Mouse (Mus musculus): Measurements from ENCODE around the gene Ntn5. TPM values are rescaled to one million over a fixed set of nuclear protein-coding genes. Genes with fewer than 3 reads are reported as not detected.

Ntn5 gene
- polyA plus RNA-seq, 1 experiment from 2014 or later = 0.69 TPM

DNA sequence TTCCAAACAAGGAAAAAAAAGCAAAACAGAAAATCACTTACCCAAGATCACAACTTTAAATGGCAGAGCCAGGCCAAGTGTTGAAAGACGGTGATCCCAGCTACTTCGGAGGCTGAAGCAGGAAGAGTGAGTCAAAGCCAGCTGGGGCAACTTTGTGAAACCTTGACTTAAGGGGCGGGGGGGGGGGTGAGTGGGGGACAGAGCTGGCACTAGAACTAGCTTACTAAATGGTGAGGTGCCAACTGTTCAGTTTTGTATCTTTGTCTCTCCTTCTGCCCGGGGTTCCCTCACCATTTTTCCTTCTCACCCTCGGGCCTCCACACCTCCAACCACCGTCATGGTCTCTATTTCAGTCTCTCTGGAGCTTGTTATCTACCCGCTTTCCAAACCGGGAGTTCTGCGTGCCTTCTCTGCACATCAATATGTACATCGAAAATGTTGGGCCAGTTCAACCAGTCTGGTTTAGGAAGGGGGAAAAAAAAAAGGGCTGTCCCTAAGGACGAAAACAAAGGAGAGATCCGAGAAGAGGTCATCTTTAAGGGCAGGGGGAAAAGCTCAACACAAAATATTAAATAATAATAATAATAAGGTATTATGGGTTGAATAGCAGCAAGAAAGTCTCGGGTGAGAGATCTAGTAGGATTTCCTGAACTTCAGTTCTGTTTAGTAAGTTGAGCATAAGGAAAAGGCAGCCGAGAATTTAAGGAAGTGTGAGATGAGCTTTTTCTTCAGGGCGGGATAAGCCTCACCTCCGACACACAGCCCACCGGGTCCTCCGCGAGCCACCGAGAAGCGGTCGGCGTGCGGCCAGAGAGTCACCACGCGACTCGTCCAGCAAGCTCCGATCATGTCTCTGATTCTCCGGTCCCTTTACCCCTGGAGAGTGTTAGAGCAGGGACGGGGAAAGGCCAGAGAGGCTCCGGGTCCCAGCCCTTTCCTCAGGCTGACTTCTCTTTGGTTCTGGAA is 33.4 kb downstream of the Ntn5 start:
- peak overlapping the region; percentile 88 for H3K27ac ChIP-seq
- H3K9me3 ChIP-seq = no peaks in the 10 kb centered on the region
- peaks cover 46% of the 10 kb centered on the region for H3K36me3 ChIP-seq
- H3K27me3 ChIP-seq = no peaks in the 10 kb centered on the region
- H3K4me2 ChIP-seq = peak overlapping the region; percentile 86
- H3K9ac ChIP-seq = peak overlapping the region; percentile 89
- WGBS = 7% methylated on average over 31 of the region's 31 CpGs
- peak; percentile 5; the same call in 1 of the 2 replicates for ATAC-seq (ENCODE audit: borderline replicate concordance, extremely low read depth, low FRiP score, low TSS enrichment)
- H3K4me1 ChIP-seq = peaks cover 60% of the 10 kb centered on the region
- peak overlapping the region; percentile 86 for H3K4me3 ChIP-seq

- Histone ChIP-seq H3K4me3 (peak within 1 kb of the TSS; percentile 86), H3K4me1 (peaks cover 60% of the 10 kb centered on the region), H3K27ac (peak within 1 kb of the TSS; percentile 88), H3K4me2 (peak within 1 kb of the TSS; percentile 86), H3K27me3 (no peaks in the 10 kb centered on the region), H3K9me3 (no peaks in the 10 kb centered on the region), H3K9ac (peak within 1 kb of the TSS; percentile 97), H3K36me3 (peaks cover 44% of the 10 kb centered on the region)
- WGBS = under 1% methylated on average over 41 of the region's 41 CpGs
- ATAC-seq (ENCODE audit: borderline replicate concordance, extremely low read depth, low FRiP score, low TSS enrichment) = peak; percentile 70
Measured at GRCm38 (mm10) chr7:45717918-45718297, 34.1 kb downstream of the Ntn5 start, which contains the start of gene Sphk2. Gene Sphk2 (minus strand): TSS chr7:45718002.

- peak overlapping the region; percentile 97 for H3K9ac ChIP-seq
Measured at GRCm38 (mm10) chr7:45718331-45718730, 34.5 kb downstream of the Ntn5 start.

GRCm38 (mm10) chr7:45719180-45719579 is 35.4 kb downstream of the Ntn5 start:
- H3K4me1 ChIP-seq = peaks cover 49% of the 10 kb centered on the region
- no peaks in the 10 kb centered on the region for H3K9me3 ChIP-seq
- peak overlapping the region; percentile 86 for H3K4me3 ChIP-seq
- 0 out of 2 replicates have a peak overlapping the region, but pooled peaks have one; percentile 37 for H3K27ac ChIP-seq
- ATAC-seq (ENCODE audit: borderline replicate concordance, extremely low read depth, low FRiP score, low TSS enrichment) = no peak
- H3K9ac ChIP-seq = peak overlapping the region; percentile 97
- WGBS = 67% methylated on average over 10 of the region's 10 CpGs
- H3K4me2 ChIP-seq = peak overlapping the region; percentile 82
- peaks cover 49% of the 10 kb centered on the region for H3K36me3 ChIP-seq
- H3K27me3 ChIP-seq = no peaks in the 10 kb centered on the region

More at GRCm38 (mm10) chr7:45718331-45718730, 34.5 kb downstream of the Ntn5 start:
- H3K27ac ChIP-seq = peak overlapping the region; percentile 88
- WGBS = under 1% methylated on average over 20 of the region's 20 CpGs
- peaks cover 44% of the 10 kb centered on the region for H3K36me3 ChIP-seq
- H3K4me1 ChIP-seq = peaks cover 55% of the 10 kb centered on the region
- ATAC-seq (ENCODE audit: borderline replicate concordance, extremely low read depth, low FRiP score, low TSS enrichment) = no peak
- no peaks in the 10 kb centered on the region for H3K9me3 ChIP-seq
- H3K27me3 ChIP-seq = no peaks in the 10 kb centered on the region
- H3K4me2 ChIP-seq = peak overlapping the region; percentile 82
- H3K4me3 ChIP-seq = peak overlapping the region; percentile 86

DNA sequence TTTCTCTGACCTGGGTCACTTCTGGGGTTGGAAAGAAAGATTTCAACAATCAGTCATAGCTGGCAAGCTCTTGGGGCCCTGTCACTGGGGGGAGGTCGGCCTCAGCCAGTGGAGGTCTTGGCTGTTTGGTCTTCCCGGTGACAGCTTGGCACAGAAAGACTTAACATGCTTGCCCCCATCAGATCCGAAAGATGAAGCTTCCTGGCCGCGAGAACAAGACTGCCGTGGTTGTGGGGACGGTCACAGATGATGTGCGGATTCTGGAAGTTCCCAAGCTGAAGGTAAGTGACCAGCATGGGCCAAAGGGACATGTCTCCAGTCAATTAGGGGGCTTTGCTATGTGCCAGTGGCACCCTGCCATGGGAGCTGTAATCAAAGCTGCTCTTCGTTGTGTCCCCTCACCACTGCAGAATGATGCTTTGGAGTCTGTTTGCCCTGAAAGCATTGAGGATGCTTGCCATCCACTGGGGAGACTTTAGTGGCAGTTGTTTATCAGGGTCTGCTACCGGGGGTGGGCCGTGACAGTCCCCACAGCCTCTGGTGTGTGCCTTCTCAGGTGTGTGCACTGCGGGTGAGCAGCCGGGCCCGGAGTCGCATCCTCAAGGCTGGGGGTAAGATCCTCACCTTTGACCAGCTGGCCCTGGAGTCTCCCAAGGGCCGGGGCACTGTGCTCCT is 36.1 kb downstream of the Ntn5 start:
- no peaks in the 10 kb centered on the region for H3K27me3 ChIP-seq
- whole genome bisulfite sequencing = 79% methylated on average over 16 of the region's 16 CpGs
- ATAC-seq (ENCODE audit: borderline replicate concordance, extremely low read depth, low FRiP score, low TSS enrichment) = no peak
- no peaks in the 10 kb centered on the region for H3K9me3 ChIP-seq
- peak overlapping the region; percentile 97 for H3K9ac ChIP-seq
- H3K4me1 ChIP-seq = peaks cover 43% of the 10 kb centered on the region
- H3K27ac ChIP-seq = no peak overlapping the region
- peak overlapping the region; percentile 82 for H3K4me2 ChIP-seq
- peak overlapping the region; percentile 86; the same call in 1 of the 2 replicates for H3K4me3 ChIP-seq
- peaks cover 56% of the 10 kb centered on the region for H3K36me3 ChIP-seq

DNA sequence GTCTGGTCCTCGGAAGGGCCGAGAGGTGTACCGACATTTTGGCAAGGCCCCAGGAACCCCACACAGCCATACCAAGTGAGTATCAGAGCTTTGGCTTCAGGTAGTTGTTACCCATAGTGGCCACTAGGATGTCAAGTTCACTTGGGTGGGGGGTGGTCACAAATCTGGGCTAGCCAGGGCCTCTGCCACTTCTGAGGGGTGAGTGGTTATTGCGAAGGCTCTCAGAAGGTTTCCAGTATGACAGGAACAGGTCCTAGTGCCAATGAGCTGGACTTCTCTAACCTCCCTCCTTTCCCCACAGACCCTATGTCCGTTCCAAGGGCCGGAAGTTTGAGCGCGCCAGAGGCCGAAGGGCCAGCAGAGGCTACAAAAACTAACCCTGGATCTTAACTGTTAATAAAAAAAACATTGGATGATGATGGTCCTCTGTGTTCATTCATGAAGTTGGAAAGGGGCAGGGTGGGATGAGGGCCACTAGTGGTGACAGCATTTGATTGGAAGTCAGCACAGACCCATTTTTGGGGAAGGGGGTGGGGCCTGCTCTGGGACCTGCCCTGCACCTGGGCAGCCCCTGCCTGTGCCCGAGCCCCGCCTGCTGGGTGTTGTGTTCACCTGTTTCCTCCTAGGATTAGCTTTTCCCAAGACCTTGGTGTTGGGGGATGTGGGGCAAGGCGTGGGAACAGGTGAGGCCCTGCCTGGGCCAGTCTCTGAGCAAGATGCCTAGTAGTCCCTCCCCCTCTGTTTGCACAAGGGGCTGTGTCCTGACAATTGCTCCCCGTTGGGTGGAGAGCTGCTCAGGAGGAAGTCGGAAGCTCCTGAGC is 36.8 kb downstream of the Ntn5 start, which contains the start of gene Fam83e:
Fam83e (plus strand) TSS at position 800 of the 821 bp plus-strand sequence.
- Histone ChIP-seq H3K4me2 (no peak within 1 kb of the TSS), H3K9ac (no peak within 1 kb of the TSS), H3K36me3 (peaks cover 63% of the 10 kb centered on the region), H3K27ac (no peak within 1 kb of the TSS), H3K27me3 (no peaks in the 10 kb centered on the region), H3K4me1 (peaks cover 40% of the 10 kb centered on the region), H3K4me3 (no peak within 1 kb of the TSS), H3K9me3 (no peaks in the 10 kb centered on the region)
- 63% methylated on average over 14 of the region's 14 CpGs for WGBS
- peak; percentile 2; the same call in 1 of the 2 replicates for ATAC-seq (ENCODE audit: borderline replicate concordance, extremely low read depth, low FRiP score, low TSS enrichment)

GRCm38 (mm10) chr7:45721234-45721571 is 37.4 kb downstream of the Ntn5 start:
- ATAC-seq (ENCODE audit: borderline replicate concordance, extremely low read depth, low FRiP score, low TSS enrichment) = no peak
- H3K4me2 ChIP-seq = no peak overlapping the region
- H3K36me3 ChIP-seq = peaks cover 68% of the 10 kb centered on the region
- 68% methylated on average over 7 of the region's 7 CpGs for WGBS
- H3K27ac ChIP-seq = no peak overlapping the region
- H3K9ac ChIP-seq = no peak overlapping the region
- H3K9me3 ChIP-seq = no peaks in the 10 kb centered on the region
- no peak overlapping the region for H3K4me3 ChIP-seq
- peaks cover 34% of the 10 kb centered on the region for H3K4me1 ChIP-seq
- no peaks in the 10 kb centered on the region for H3K27me3 ChIP-seq

DNA sequence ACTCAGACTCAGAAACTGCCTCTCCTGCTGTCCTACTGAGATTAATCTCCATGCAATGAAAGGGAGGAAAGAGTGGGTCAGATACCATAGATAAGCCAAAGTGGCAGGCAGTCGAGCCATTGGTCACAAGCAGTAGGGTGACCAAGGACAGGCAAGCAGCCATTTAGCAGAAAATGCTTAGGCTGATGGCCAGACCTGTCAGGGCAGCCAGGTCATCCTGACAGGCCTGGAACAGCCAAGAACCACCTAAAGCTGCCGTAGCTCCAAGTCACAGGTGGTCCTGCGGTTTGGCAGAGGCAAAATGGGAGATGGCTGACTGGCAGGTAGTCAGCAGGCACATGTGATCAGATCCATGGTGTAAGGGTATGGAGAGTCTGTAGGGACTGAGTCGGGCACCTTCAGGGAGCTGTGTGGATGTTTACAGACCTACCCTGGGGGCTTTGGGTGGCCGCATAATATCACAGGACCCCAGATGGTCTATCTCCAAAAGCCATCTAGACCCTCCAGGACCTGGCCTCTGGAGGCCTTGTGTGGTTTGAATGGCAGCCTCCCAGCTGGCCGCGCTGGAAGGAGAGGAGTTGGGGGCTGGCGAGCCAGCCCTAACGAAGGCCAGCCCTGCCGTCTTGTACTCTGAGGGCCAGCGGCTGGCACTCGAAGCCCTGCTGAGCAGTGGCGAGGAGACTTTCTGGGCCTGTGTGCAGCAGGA is 38.0 kb downstream of the Ntn5 start:
- H3K27ac ChIP-seq = no peak overlapping the region
- no peak overlapping the region for H3K9ac ChIP-seq
- H3K27me3 ChIP-seq = no peaks in the 10 kb centered on the region

DNA sequence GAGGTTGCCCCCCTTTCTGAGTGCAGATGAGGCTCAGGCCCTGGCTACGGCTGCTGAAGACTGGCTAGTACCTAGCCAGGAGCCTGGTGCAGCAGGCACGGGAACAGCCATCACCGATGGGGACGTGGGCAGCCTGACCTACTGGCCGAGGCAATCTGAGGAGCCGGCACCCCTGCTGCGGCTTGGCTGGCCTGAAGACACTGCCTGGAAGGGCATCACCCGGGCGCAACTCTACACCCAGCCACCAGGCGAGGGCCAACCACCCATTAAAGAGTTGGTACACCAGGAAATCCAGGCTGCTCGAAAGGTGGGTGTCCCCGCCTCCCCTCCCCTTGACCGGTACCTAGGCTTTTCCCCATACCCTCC is 38.5 kb downstream of the Ntn5 start:
- no peak overlapping the region for H3K9ac ChIP-seq
- 73% methylated on average over 13 of the region's 13 CpGs for whole genome bisulfite sequencing
- ATAC-seq (ENCODE audit: borderline replicate concordance, extremely low read depth, low FRiP score, low TSS enrichment) = no peak

More for the DNA sequence above, 38.0 kb downstream of the Ntn5 start:
- H3K4me2 ChIP-seq = no peak overlapping the region
- H3K4me3 ChIP-seq = no peak overlapping the region
- no peaks in the 10 kb centered on the region for H3K9me3 ChIP-seq
- H3K4me1 ChIP-seq = peaks cover 28% of the 10 kb centered on the region
- peaks cover 73% of the 10 kb centered on the region for H3K36me3 ChIP-seq
- WGBS = 57% methylated on average over 13 of the region's 13 CpGs
- no peak for ATAC-seq (ENCODE audit: borderline replicate concordance, extremely low read depth, low FRiP score, low TSS enrichment)

GRCm38 (mm10) chr7:45723301-45723700 is 39.5 kb downstream of the Ntn5 start:
- H3K9ac ChIP-seq = no peak overlapping the region
- 84% methylated on average over 4 of the region's 4 CpGs for WGBS
- no peak for ATAC-seq (ENCODE audit: borderline replicate concordance, extremely low read depth, low FRiP score, low TSS enrichment)
- no peak overlapping the region for H3K27ac ChIP-seq
- peaks cover 24% of the 10 kb centered on the region for H3K4me1 ChIP-seq
- no peaks in the 10 kb centered on the region for H3K27me3 ChIP-seq
- H3K9me3 ChIP-seq = no peaks in the 10 kb centered on the region
- H3K4me3 ChIP-seq = no peak overlapping the region
- no peak overlapping the region for H3K4me2 ChIP-seq
- peaks cover 76% of the 10 kb centered on the region for H3K36me3 ChIP-seq

More for the DNA sequence above, 38.5 kb downstream of the Ntn5 start:
- Histone ChIP-seq H3K27me3 (no peaks in the 10 kb centered on the region), H3K4me1 (peaks cover 24% of the 10 kb centered on the region), H3K36me3 (peaks cover 76% of the 10 kb centered on the region), H3K27ac (no peak overlapping the region), H3K4me2 (no peak overlapping the region), H3K9me3 (no peaks in the 10 kb centered on the region), H3K4me3 (no peak overlapping the region)

- no peak overlapping the region for H3K9ac ChIP-seq
- H3K36me3 ChIP-seq = peaks cover 78% of the 10 kb centered on the region
- no peak overlapping the region for H3K4me2 ChIP-seq
- H3K4me1 ChIP-seq = peaks cover 23% of the 10 kb centered on the region
- WGBS = 91% methylated on average over 14 of the region's 14 CpGs
- no peaks in the 10 kb centered on the region for H3K9me3 ChIP-seq
- H3K27me3 ChIP-seq = no peaks in the 10 kb centered on the region
- ATAC-seq (ENCODE audit: borderline replicate concordance, extremely low read depth, low FRiP score, low TSS enrichment) = no peak
- H3K27ac ChIP-seq = no peak overlapping the region
- no peak overlapping the region for H3K4me3 ChIP-seq
Measured at GRCm38 (mm10) chr7:45723781-45724180, 40.0 kb downstream of the Ntn5 start.
